Mouse (Mus musculus): ENCODE data around the gene Gsdme. TPM values are rescaled to one million over a fixed set of nuclear protein-coding genes. Genes with fewer than 3 reads are reported as not detected.
A peak's percentile ranks its signal among the peaks of the same experiment; 100 is the strongest.

Gene Gsdme
- polyA plus RNA-seq, 1 experiment, result 10.7 TPM

DNA sequence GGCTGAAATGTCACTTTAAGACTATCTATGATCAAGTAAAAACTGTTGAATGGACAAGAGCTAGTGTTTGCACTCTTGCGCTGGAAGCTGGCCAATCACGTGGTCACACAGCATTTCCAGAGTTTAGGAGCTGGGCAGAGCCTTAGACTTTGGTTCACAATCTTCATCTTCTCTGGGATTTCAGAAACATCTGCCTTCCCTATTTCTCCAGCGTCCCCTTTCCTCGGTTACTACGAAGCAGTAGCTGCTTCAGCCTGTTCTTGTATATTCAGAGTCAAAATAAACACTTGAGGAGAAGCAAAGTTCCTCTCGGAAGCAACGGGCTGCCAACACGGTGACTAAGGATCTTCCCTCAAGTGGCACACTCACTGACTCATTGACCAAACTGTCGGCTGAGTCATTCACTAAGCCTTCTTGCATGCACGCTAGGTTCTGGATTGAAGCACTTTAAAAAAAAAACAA, 8.9 kb downstream of the Gsdme start:
- Histone ChIP-seq H3K4me3 (ENCODE audit: insufficient read depth, low read length) (peak overlapping the region; percentile 21), H3K4me1 (ENCODE audit: control insufficient read depth, insufficient read depth, low read length) (peaks cover 44% of the 10 kb centered on the region), H3K27ac (ENCODE audit: insufficient read depth, low read depth, low read length) (peak overlapping the region; percentile 85)
- TF ChIP-seq POLR2A (IDR thresholded peaks at IDR 0.05; ENCODE audit: borderline replicate concordance, low read depth, low read length) (no peak), CTCF (IDR thresholded peaks at IDR 0.05; ENCODE audit: low read depth, low read length) (no peak)

DNA sequence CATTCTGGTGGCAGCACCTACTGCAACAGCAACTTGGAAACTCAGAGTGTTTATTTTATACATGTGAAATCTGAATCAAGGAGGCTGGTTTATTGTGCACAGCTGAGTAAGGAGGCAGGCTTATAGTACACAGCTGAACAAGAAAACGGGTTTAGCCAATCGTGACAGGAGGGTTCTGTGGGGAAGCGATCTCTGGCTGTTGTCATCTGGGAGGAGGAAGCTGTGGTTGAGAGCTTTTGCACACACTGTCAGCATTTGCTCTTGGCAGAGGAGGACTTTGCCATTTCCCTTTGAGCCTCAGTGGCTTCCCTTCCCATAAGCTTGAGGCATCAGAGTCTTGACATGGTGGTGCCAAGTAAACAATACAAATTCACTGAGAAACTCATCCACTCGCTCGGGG, 11.0 kb downstream of the Gsdme start:
- Histone ChIP-seq H3K4me3 (ENCODE audit: insufficient read depth, low read length) (no peak overlapping the region), H3K4me1 (ENCODE audit: control insufficient read depth, insufficient read depth, low read length) (peaks cover 35% of the 10 kb centered on the region), H3K27ac (ENCODE audit: insufficient read depth, low read depth, low read length) (peak overlapping the region; percentile 95)
- no peak for TF ChIP-seq CTCF (IDR thresholded peaks at IDR 0.05; ENCODE audit: low read depth, low read length)
- TF ChIP-seq POLR2A (IDR thresholded peaks at IDR 0.05; ENCODE audit: borderline replicate concordance, low read depth, low read length), result no peak

DNA sequence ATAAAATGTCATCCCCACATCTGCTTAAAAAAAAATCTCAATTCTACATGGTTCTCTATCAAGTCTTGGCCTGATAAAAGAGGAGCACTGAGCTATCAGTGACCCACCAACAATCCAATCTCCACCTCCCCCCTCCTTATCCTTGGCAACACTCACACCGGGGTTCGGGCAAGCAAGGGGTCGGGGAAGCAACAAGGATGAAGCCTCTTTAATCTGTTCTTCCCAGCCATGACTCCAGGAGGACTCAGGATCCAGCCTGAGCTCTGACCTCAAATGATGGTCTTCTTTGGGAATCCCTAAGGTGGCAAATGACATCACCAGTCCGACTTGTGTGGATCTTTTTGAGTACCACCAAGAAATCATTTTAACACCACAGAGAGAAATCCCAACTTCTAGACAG, 15.9 kb downstream of the Gsdme start:
- Histone ChIP-seq H3K4me1 (ENCODE audit: control insufficient read depth, insufficient read depth, low read length) (peaks cover 37% of the 10 kb centered on the region), H3K27ac (ENCODE audit: insufficient read depth, low read depth, low read length) (no peak overlapping the region), H3K4me3 (ENCODE audit: insufficient read depth, low read length) (no peak overlapping the region)
- TF ChIP-seq CTCF (IDR thresholded peaks at IDR 0.05; ENCODE audit: low read depth, low read length) (no peak), POLR2A (IDR thresholded peaks at IDR 0.05; ENCODE audit: borderline replicate concordance, low read depth, low read length) (no peak)

DNA sequence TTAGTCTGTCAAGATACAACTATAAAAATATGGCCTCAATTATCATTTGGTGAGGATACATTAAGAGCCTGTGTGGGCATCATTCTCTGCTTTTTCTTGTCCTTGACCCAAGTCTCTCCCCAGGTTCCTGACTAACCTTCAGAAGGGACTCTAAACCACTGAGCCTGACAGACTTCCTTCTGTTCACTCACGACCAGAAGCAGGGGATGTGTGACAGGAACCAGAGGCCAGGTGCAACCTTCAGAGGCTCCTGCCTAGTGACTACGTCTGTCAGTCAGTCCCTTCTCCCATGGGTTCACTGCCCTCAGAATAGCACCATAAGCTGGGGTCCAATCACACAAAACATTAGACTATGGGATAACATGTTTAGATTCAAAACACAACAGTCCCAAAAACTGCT, 16.3 kb downstream of the Gsdme start:
- H3K4me3 ChIP-seq (ENCODE audit: insufficient read depth, low read length), result no peak overlapping the region
- TF ChIP-seq POLR2A (IDR thresholded peaks at IDR 0.05; ENCODE audit: borderline replicate concordance, low read depth, low read length) (no peak), CTCF (IDR thresholded peaks at IDR 0.05; ENCODE audit: low read depth, low read length) (no peak)
- no peak overlapping the region for H3K27ac ChIP-seq (ENCODE audit: insufficient read depth, low read depth, low read length)
- H3K4me1 ChIP-seq (ENCODE audit: control insufficient read depth, insufficient read depth, low read length), result peaks cover 37% of the 10 kb centered on the region

DNA sequence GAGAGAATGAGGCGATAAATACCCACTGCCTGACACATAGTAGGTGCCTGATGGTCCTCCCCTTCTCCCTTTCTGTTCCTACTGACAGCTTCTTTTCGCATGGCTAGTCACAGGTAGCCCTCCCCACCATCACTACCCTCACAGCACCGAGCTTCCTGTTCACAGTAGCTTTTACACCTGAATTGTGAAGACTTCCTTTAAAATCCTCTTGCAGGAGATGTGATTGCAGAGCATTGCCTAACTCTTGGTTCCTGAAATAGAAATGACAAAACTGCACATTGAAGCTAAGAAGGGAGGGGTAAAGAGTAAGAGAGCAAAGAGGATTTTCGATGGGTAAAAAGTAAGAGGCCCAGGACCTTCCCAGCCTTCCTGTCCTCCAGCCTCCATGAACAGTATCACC, 18.7 kb downstream of the Gsdme start:
- H3K4me1 ChIP-seq (ENCODE audit: control insufficient read depth, insufficient read depth, low read length), result peaks cover 37% of the 10 kb centered on the region
- no peak overlapping the region for H3K27ac ChIP-seq (ENCODE audit: insufficient read depth, low read depth, low read length)
- no peak overlapping the region for H3K4me3 ChIP-seq (ENCODE audit: insufficient read depth, low read length)
- TF ChIP-seq POLR2A (IDR thresholded peaks at IDR 0.05; ENCODE audit: borderline replicate concordance, low read depth, low read length) (no peak), CTCF (IDR thresholded peaks at IDR 0.05; ENCODE audit: low read depth, low read length) (no peak)

DNA sequence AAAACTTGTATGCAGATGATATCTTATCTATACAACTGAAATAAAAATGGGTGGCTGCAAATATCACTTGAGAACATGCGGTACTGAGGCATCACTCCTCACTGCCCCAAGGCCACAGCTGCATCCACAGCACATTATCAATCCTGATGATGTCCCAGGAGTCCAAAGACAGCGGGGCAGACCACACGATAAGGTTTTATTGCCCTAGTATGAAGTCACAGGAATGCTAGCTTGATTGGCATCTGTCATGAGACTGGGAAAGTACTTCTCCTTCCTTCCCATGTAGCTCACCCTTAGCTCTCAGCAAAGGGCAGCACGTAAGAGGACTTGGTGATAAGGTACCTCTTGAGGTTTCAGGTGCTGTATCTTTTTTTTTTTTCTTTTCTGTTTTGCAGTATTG, 19.5 kb downstream of the Gsdme start:
- no peak for TF ChIP-seq CTCF (IDR thresholded peaks at IDR 0.05; ENCODE audit: low read depth, low read length)
- TF ChIP-seq POLR2A (IDR thresholded peaks at IDR 0.05; ENCODE audit: borderline replicate concordance, low read depth, low read length), result no peak
- peaks cover 37% of the 10 kb centered on the region for H3K4me1 ChIP-seq (ENCODE audit: control insufficient read depth, insufficient read depth, low read length)
- H3K27ac ChIP-seq (ENCODE audit: insufficient read depth, low read depth, low read length), result no peak overlapping the region
- no peak overlapping the region for H3K4me3 ChIP-seq (ENCODE audit: insufficient read depth, low read length)

GRCm38 (mm10) chr6:50240437-50240836, 23.2 kb downstream of the Gsdme start:
- H3K4me1 ChIP-seq (ENCODE audit: control insufficient read depth, insufficient read depth, low read length), result peaks cover 31% of the 10 kb centered on the region
- no peak overlapping the region for H3K4me3 ChIP-seq (ENCODE audit: insufficient read depth, low read length)
- no peak overlapping the region for H3K27ac ChIP-seq (ENCODE audit: insufficient read depth, low read depth, low read length)
- TF ChIP-seq CTCF (IDR thresholded peaks at IDR 0.05; ENCODE audit: low read depth, low read length) (no peak), POLR2A (IDR thresholded peaks at IDR 0.05; ENCODE audit: borderline replicate concordance, low read depth, low read length) (no peak)

GRCm38 (mm10) chr6:50239902-50240301, 23.8 kb downstream of the Gsdme start:
- H3K4me3 ChIP-seq (ENCODE audit: insufficient read depth, low read length), result no peak overlapping the region
- H3K27ac ChIP-seq (ENCODE audit: insufficient read depth, low read depth, low read length), result no peak overlapping the region
- peaks cover 27% of the 10 kb centered on the region for H3K4me1 ChIP-seq (ENCODE audit: control insufficient read depth, insufficient read depth, low read length)
- TF ChIP-seq CTCF (IDR thresholded peaks at IDR 0.05; ENCODE audit: low read depth, low read length) (no peak), POLR2A (IDR thresholded peaks at IDR 0.05; ENCODE audit: borderline replicate concordance, low read depth, low read length) (no peak)

- H3K4me1 ChIP-seq (ENCODE audit: control insufficient read depth, insufficient read depth, low read length), result peaks cover 16% of the 10 kb centered on the region
- H3K4me3 ChIP-seq (ENCODE audit: insufficient read depth, low read length), result no peak overlapping the region
- TF ChIP-seq CTCF (IDR thresholded peaks at IDR 0.05; ENCODE audit: low read depth, low read length), result no peak
- no peak for TF ChIP-seq POLR2A (IDR thresholded peaks at IDR 0.05; ENCODE audit: borderline replicate concordance, low read depth, low read length)
- H3K27ac ChIP-seq (ENCODE audit: insufficient read depth, low read depth, low read length), result no peak overlapping the region
These were observed 25.7 kb downstream of the Gsdme start for GRCm38 (mm10) chr6:50237963-50238362.

GRCm38 (mm10) chr6:50232984-50233383, 30.7 kb downstream of the Gsdme start:
- no peak overlapping the region for H3K4me3 ChIP-seq (ENCODE audit: insufficient read depth, low read length)
- peaks cover 5% of the 10 kb centered on the region for H3K4me1 ChIP-seq (ENCODE audit: control insufficient read depth, insufficient read depth, low read length)
- TF ChIP-seq CTCF (IDR thresholded peaks at IDR 0.05; ENCODE audit: low read depth, low read length) (no peak), POLR2A (IDR thresholded peaks at IDR 0.05; ENCODE audit: borderline replicate concordance, low read depth, low read length) (no peak)
- H3K27ac ChIP-seq (ENCODE audit: insufficient read depth, low read depth, low read length), result no peak overlapping the region

DNA sequence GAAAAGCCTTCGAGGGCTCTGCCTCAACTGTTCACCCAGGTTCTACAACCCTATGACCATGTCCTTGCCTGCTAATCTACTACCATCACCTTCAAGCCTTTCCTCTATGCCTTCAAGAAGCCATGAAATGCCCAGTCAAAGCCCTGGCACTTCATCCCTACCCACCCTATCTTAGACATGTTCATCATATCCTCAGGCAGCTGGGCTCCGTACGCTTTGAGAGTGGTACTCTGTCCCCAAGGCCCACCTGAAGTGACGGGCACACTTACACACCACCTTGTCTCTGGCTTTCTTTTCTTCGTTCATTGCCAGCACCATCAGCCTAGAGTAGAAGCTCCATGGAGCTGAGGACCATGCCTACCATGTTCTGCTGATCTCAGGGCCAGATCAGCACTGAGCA, 32.4 kb downstream of the Gsdme start:
- no peak overlapping the region for H3K4me3 ChIP-seq (ENCODE audit: insufficient read depth, low read length)
- peaks cover 5% of the 10 kb centered on the region for H3K4me1 ChIP-seq (ENCODE audit: control insufficient read depth, insufficient read depth, low read length)
- H3K27ac ChIP-seq (ENCODE audit: insufficient read depth, low read depth, low read length), result no peak overlapping the region
- TF ChIP-seq CTCF (IDR thresholded peaks at IDR 0.05; ENCODE audit: low read depth, low read length) (no peak), POLR2A (IDR thresholded peaks at IDR 0.05; ENCODE audit: borderline replicate concordance, low read depth, low read length) (no peak)

Data from bone marrow macrophage, adult 2 months (primary cell).